Comparison of ENCODE assay signal across 12 mouse cellular contexts in genomic region chrX:6779969-6780539, GRCm38 (mm10). TPM values are rescaled to one million over a fixed set of nuclear protein-coding genes. Genes with fewer than 3 reads are reported as not detected.
A peak's percentile ranks its signal among the peaks of the same experiment; 100 is the strongest.
DNase-seq lines count a peak whose midpoint lies in the region; ATAC-seq and TF ChIP-seq lines count a peak whose summit lies in the region.
"Had no signal": no experiment of that assay in that cellular context is flagged by ENCODE, and none has a peak within 500 bp of the region (broad histone marks: within the 10 kb centered on the region; RNA-seq: fewer than 3 reads in every experiment).

No protein-coding gene starts in this region.

- H3K4me1 ChIP-seq in heart, embryonic 16.5 days (ENCODE audit: control insufficient read depth, insufficient read depth, low read length): no peaks in the 10 kb centered on the region
- H3K4me1 ChIP-seq in forebrain, embryonic 13.5 days: 0 out of 2 replicates have a peak, but pooled peaks cover 3% of the 10 kb centered on the region
- no peaks in the 10 kb centered on the region for H3K4me1 ChIP-seq in limb, embryonic 14.5 days (ENCODE audit: control insufficient read depth, insufficient read depth, low read length)

- peak overlapping the region; percentile 65 for H3K4me2 ChIP-seq in heart, embryonic 16.5 days (ENCODE audit: low read depth, low read length)
- H3K4me2 ChIP-seq in forebrain, embryonic 13.5 days: peak overlapping the region; percentile 52
- peak overlapping the region; percentile 40 for H3K4me2 ChIP-seq in limb, embryonic 14.5 days (replicated peaks; ENCODE audit: low read depth, low read length, severe bottlenecking)

- DNase-seq in heart, postnatal 10 days: no peak
- peak; percentile 3 for DNase-seq in R1 (ENCODE audit: low read depth, low spot score)
- no peak for DNase-seq in limb, embryonic 14.5 days (ENCODE audit: low spot score)
- no peak for DNase-seq in thymus, postnatal 0 days (ENCODE audit: low spot score)
- DNase-seq in frontal cortex, postnatal 25 days (ENCODE audit: low spot score in 2 of 2): no peak
- DNase-seq in testis, postnatal 10 days (ENCODE audit: low spot score): no peak
- DNase-seq: adrenal gland, postnatal 25 days; cerebellum, adult 9-11 months; kidney, adult 2 months had no signal

- no peak for ATAC-seq in heart, embryonic 16.5 days (replicated peaks; ENCODE audit: extremely low read depth, insufficient read depth, low FRiP score)
- 0 out of 2 replicates have a peak, but pooled peaks have one; percentile 48 for ATAC-seq in forebrain, embryonic 13.5 days
- ATAC-seq in limb, embryonic 14.5 days (ENCODE audit: low FRiP score, low read depth): no peak

- 17% methylated on average over 16 of the region's 16 CpGs for WGBS in heart, embryonic 16.5 days
- WGBS in forebrain, embryonic 13.5 days: 17% methylated on average over 16 of the region's 16 CpGs
- 26% methylated on average over 14 of the region's 16 CpGs for WGBS in limb, embryonic 14.5 days

- H3K27ac ChIP-seq in heart, embryonic 16.5 days (ENCODE audit: low read length): no peak overlapping the region
- H3K27ac ChIP-seq in forebrain, embryonic 13.5 days: no peak overlapping the region
- no peak overlapping the region for H3K27ac ChIP-seq in limb, embryonic 14.5 days (replicated peaks; ENCODE audit: low read depth, low read length)

- no peaks in the 10 kb centered on the region for H3K9me3 ChIP-seq in heart, embryonic 16.5 days (replicated peaks; ENCODE audit: control insufficient read depth, low read length)
- no peaks in the 10 kb centered on the region for H3K9me3 ChIP-seq in forebrain, embryonic 13.5 days (replicated peaks)
- no peaks in the 10 kb centered on the region for H3K9me3 ChIP-seq in limb, embryonic 14.5 days (ENCODE audit: control insufficient read depth, low read length)

- H3K36me3 ChIP-seq in heart, embryonic 16.5 days (ENCODE audit: control insufficient read depth, insufficient read depth): no peaks in the 10 kb centered on the region
- H3K36me3 ChIP-seq in forebrain, embryonic 13.5 days (ENCODE audit: poor library complexity, severe bottlenecking): no peaks in the 10 kb centered on the region
- H3K36me3 ChIP-seq in limb, embryonic 14.5 days (ENCODE audit: control insufficient read depth, insufficient read depth, low read length): no peaks in the 10 kb centered on the region

- H3K9ac ChIP-seq in heart, embryonic 16.5 days (ENCODE audit: low read length): no peak overlapping the region
- no peak overlapping the region for H3K9ac ChIP-seq in forebrain, embryonic 13.5 days
- H3K9ac ChIP-seq in limb, embryonic 14.5 days (ENCODE audit: low read depth, low read length, severe bottlenecking): no peak overlapping the region

- H3K4me3 ChIP-seq in heart, embryonic 16.5 days (ENCODE audit: low read length): peak overlapping the region; percentile 42
- peak overlapping the region; percentile 25; the same call in 1 of the 2 replicates for H3K4me3 ChIP-seq in forebrain, embryonic 13.5 days
- 0 out of 2 replicates have a peak overlapping the region, but pooled peaks have one; percentile 1 for H3K4me3 ChIP-seq in limb, embryonic 14.5 days (replicated peaks; ENCODE audit: low read length)

- no peak for TF ChIP-seq POLR2A in limb, embryonic 14.5 days (IDR thresholded peaks at IDR 0.05; ENCODE audit: borderline replicate concordance, extremely low read depth, insufficient read depth, insufficient read length)

- intact Hi-C loops in heart, postnatal 10 days (cut with DNase I): no loop called here

- H3K27me3 ChIP-seq in heart, embryonic 16.5 days (ENCODE audit: control insufficient read depth, insufficient read depth, low read length): 0 out of 2 replicates have a peak, but pooled peaks cover 3% of the 10 kb centered on the region
- H3K27me3 ChIP-seq in forebrain, embryonic 13.5 days: peaks cover 21% of the 10 kb centered on the region
- H3K27me3 ChIP-seq in limb, embryonic 14.5 days (ENCODE audit: control insufficient read depth, insufficient read depth, low read length): no peaks in the 10 kb centered on the region

RNA-seq across cellular contexts. Expression of gene Dgkk, which starts 0.9 kb away (rescaled TPM):
- 1.7 and 2.1 TPM in 2 replicates for polyA plus RNA-seq in heart, embryonic 16.5 days (2015; fragmentation: Nextera tagmentation; extraction: Ambion mirVana)
- total RNA-seq in heart, postnatal 10 days (2021): under 1 TPM; 0.24 to 0.42 TPM
- polyA plus RNA-seq in forebrain, embryonic 13.5 days (2015; fragmentation: Nextera tagmentation; extraction: Ambion mirVana): 0.25 and 0.27 TPM in 2 replicates
- polyA plus RNA-seq in limb, embryonic 14.5 days (2012; rRNA removed): 0.96 and 0.98 TPM in 2 replicates
- 0.55 and 0.72 TPM in 2 replicates for polyA plus RNA-seq in limb, embryonic 14.5 days (2014; fragmentation: Nextera tagmentation; extraction: Ambion mirVana)
- polyA plus RNA-seq in thymus, postnatal 0 days (2015; fragmentation: Nextera tagmentation; extraction: Ambion mirVana): 0.03 and 0.05 TPM in 2 replicates
- polyA plus RNA-seq: kidney, adult 2 months; small intestine, adult 2 months had no signal
